Mouse (Mus musculus): Measurements from ENCODE around the gene 4921524J17Rik.

4921524J17Rik gene

DNA sequence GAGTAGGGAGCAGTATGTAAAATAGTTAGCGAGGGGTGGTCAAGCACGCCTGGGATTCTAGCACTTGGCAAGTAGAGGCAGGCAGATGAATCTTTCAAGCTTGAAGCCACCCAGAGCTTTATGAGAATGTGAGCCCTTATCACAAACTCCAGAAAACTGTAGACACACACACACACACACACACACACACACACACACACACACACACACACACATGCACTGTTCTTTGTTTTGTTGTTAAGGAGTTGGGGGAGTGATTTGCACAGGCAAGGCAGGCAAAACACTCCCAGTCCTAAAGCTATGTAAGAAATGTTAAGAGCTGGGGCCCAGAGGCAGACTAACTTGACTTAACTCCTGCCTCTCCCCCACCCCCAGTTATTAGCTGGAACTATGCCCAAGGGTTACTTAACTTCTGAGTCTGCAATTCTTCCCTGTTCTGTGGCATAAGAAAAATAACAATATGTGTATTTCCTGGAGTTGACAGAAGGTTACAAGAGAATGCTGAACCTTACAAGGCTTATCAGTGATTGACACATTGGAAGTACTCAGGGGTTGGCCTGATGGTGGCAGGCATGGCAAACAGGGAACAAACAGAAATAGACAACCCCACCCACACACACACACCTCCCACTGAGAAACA lies 53.4 kb downstream of the 4921524J17Rik start:
- no peak for DNase-seq

DNA sequence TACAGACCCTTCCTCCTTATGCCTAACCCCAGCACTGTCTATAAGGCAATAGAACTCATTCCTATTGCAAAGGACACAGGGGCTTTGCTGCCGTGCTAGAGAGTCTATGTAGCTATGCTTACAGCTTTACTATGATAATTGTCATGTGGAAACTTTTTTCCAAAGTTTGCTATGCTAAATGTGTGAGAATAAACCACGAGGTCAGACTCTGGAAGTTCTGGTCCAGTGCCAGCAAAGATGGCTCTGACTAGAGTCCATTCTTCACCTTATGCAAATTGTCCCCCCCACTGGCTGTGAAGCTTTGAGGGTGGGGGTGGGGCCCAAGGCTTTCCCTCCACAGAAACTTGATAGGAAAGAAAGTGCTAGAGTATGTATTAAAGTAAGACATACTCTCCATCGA lies 56.1 kb downstream of the 4921524J17Rik start:
- DNase-seq: no peak

DNA sequence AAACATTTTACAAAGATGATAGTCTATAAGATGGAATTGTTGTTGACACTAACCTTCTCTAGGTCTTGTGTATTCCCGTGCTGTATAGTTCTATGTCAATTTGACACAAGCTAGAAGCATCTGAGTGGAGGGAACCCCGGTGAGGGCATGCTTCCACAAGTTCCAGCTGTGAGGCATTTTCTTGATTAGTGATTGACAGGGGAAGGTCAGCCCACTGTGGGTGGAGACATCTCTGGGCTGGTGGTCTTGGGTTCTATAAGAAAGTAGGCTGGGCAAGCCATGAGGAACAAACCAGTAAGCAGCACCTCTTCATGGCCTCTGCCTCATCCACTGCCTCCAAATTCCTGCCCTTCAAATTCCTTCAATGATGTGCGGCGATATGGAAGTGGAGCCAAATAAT lies 58.3 kb downstream of the 4921524J17Rik start:
- DNase-seq: no peak

DNA sequence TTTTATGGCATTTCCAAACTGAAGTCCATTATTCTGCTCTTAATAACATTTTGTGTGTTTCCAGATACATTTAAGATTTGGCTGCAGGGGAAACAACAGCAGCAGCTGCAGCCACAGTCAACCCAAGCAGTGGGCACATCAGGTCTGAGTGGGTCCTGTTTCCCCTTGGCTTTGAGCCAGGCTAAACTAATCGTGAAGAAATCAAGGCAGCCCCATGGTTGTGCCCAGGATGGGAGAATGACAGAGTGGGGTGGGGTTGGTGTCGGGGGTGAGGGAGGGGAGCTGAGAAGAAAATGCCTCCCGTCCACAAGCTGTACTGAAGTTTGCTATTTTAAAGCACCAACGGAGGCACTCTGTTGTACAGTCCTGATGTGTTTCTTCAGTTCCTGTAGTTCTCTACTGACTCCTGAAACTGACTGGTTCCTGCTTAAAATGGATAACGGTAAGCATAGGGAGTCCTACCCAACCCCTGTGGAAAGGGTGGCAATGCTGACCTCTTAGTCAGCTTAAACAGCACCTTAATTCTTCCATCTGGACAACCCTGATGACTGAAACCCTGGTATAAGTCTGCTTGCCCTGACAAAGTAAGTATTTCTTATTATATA lies 59.1 kb downstream of the 4921524J17Rik start:
- DNase-seq: no peak

DNA sequence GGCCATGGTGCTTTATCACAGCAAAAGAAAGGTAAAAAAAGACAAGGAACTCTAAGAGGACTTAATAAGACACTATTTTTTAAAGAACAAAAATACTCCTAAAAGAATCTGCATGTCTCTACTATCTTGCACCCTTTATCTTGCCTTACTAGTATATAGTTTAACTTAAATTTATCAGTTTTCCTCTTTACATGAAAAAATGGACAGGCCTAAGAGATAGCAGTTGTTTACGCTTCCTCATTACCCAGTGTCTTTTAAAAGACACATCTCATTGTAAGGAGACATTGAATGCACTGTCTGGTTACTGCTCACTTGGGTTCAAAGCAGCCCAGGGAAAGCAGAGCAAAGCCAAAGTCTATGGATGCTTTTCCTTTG lies 60.2 kb downstream of the 4921524J17Rik start:
- no peak for DNase-seq

DNA sequence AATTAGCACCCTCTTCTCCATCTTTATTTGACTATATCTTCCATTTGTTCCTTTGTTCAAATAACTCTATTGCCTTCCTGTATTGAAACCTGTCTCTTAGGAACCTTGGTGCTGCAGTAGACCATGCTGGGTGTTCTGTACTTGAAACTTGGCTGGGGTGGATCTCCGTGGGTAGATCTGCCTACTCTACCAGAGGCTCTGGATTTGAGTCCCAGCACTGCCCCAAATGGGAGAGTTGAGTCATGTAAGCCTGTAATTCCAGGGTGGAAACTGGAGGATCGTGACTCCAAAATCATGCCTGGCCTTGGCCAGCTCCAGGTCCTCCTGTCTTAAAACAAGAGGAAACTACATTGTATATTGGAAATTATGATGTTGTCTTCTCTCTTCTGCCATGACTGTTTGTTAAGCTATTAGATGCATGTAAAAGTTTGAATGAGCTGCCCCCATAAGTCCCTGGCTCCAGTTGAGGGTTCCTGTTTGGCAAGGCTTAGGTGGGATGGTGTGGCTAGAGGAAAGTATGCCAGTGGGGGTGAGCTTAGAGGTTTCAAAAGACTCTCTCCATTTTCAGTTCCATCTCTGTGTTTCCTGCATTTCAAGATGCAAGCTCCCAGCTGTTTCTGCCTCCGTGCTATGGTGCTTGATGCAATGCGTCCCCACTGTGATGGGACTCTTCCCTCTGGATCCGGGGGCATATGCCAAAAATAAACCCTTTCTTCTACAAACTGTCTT lies 60.7 kb downstream of the 4921524J17Rik start:
- DNase-seq: no peak

DNA sequence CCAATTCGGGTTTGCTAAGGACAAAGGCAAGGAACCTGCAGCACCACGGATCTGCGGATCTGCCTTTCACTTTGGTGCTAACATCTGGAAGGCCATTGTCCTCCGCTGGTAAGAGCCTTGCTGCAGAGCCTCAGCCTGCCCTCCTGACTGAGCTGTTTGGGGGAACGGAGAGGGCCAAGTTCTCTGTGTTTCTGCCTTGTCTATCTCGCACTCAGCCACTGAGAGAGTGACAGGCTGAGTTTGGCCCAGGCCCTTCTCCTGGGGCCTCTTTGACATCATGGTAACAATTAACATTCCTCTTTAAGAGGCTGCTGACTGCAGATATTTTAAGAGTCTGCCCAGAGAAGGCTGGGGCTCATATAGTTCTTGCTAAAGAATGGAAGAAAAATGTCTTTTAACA lies 67.5 kb downstream of the 4921524J17Rik start:
- no peak for DNase-seq

DNA sequence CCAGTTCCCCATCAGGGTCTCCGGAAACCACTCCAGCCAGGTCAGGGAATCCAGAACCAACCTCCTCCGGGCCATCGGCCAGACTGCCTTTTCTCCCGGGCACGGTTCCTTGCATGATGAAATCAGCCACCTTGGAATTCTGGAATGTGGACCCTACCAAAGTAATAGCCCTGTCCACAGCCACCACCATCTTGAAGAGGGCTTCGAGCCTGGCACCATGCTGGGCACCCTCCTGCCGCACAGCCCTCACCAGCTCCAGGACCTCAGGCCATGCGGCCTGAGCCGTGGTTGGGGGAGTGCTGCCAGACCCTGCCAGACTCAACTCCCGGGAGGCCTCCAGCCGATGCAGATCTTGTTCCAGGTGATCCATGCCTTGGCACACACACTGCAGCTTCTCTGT lies 68.0 kb downstream of the 4921524J17Rik start:
- DNase-seq: no peak

DNA sequence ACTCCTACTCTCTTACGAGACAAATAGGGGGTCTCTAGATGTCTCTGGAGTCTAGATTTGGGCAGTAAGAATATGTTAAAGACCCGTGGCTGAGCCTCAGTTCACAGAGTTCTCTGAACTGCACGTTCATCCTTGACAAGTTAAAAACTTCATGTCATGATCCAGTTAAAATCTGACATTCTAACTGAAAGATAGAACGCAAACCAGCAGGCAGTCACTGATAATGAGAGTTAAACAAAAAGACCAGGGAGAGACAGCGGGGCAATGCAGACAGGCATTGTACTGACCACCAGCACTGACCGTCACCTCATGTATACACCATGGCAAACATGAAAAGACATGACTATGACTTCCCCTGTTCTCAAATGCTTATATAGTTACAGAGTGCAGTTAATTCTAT lies 69.2 kb downstream of the 4921524J17Rik start:
- DNase-seq: no peak

DNA sequence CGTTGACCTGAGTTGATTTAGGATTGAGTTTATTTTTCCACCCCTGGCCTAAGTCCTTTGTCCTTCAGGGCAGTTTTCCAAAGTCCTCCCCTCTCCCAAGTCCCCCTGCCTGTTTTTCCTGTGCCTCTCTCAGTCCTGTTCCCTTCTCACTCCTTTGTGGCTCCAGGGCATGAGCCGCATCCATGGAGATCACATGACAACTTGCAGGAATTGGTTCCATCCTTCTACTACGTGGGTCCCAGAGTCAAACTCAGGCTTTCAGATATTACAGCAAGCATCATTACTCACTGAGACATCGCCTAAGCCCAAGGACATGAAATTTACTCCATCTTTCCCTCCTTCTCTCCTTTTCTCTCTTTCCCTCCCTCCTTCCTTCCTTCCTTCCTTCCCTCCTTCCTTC lies 70.4 kb downstream of the 4921524J17Rik start:
- DNase-seq: no peak

Measured in right cerebral cortex, postnatal 14 days (tissue).